Mouse (Mus musculus) kidney, adult 2 months (tissue): ENCODE measurements around the gene Fanca.

Experiments used
- CTCF ChIP-seq: fragments of 200-500 bp; conservative IDR thresholded peaks from 2 replicates; pipeline ENCODE4 v1.5.1; 2011; ENCODE audit warnings: low read depth, mild to moderate bottlenecking, control low read depth, low read length, moderate library complexity, mixed read lengths; ENCODE audit not compliant: insufficient read depth, insufficient read length
- POLR2A ChIP-seq: fragments of 200-500 bp; IDR thresholded peaks from one replicate; pipeline ENCODE4 v1.6.1; 2011; ENCODE audit warnings: low read depth, low read length, control low read depth

DNA sequence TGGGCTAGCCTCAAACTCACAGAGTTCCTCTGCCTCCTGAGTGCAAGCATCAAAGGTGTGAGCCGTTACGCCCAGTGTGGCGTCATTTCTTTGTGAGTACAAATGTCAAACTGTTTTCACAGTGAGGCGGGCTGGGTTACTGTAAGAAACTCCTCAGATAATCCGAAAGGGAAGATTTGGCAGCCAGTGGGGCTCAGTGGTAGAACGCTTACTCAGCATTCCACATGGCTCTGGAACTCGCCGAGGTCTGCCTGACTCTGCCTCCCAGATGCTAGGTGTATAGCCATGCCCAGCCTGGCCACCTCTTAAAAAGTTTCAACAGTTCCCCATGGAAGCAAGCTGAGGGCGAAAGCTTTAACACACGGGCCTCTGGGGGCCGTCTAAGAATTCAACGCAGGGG is 33.7 kb upstream of the Fanca start:
- no peak for TF ChIP-seq CTCF
- TF ChIP-seq POLR2A = no peak
